Mouse (Mus musculus) limb, embryonic 11.5 days (tissue): ENCODE results near the gene Aprt. TPM values are rescaled to one million over a fixed set of nuclear protein-coding genes. Genes with fewer than 3 reads are reported as not detected.

Experiments
- ATAC-seq: fragments of 200-750 bp; cut with Nextera tagmentation; 2 replicates; pipeline ENCODE4 v1.8.0; 2017; ENCODE audit warnings: low read depth; ENCODE audit not compliant: insufficient number of reproducible peaks, low FRiP score, low TSS enrichment
- DNase-seq: peaks from one replicate; pipeline ENCODE4 v3.0.0-alpha.2; 2015; ENCODE audit warnings: low spot score
- H3K27ac ChIP-seq: fragments of 300-500 bp; sonication (generic); replicated peaks from 2 replicates; pipeline ENCODE4 v1.5.1; 2014; ENCODE audit warnings: low read depth, mild to moderate bottlenecking, low read length
- H3K27me3 ChIP-seq: fragments of 300-500 bp; sonication (generic); 2 replicates; pipeline ENCODE4 v1.6.1; 2014; ENCODE audit warnings: mild to moderate bottlenecking, low read length, mixed read lengths; ENCODE audit not compliant: control insufficient read depth, insufficient read depth
- H3K36me3 ChIP-seq: fragments of 300-500 bp; sonication (generic); 2 replicates; pipeline ENCODE4 v1.6.1; 2014; ENCODE audit warnings: mild to moderate bottlenecking, low read length, moderate library complexity, mixed read lengths; ENCODE audit not compliant: control insufficient read depth, insufficient read depth
- H3K4me1 ChIP-seq: fragments of 300-500 bp; sonication (generic); 2 replicates; pipeline ENCODE4 v1.6.1; 2014; ENCODE audit warnings: low read length, mixed read lengths; ENCODE audit not compliant: control insufficient read depth, insufficient read depth
- H3K4me2 ChIP-seq: fragments of 300-500 bp; sonication (generic); 2 replicates; pipeline ENCODE4 v1.6.1; 2014; ENCODE audit warnings: low read depth, mild to moderate bottlenecking, moderate library complexity; ENCODE audit not compliant: severe bottlenecking
- H3K4me3 ChIP-seq: fragments of 300-500 bp; sonication (generic); 2 replicates; pipeline ENCODE4 v1.5.1; 2014; ENCODE audit warnings: low read depth, low read length
- H3K9ac ChIP-seq: fragments of 300-500 bp; sonication (generic); 2 replicates; pipeline ENCODE4 v1.6.1; 2014; ENCODE audit warnings: mild to moderate bottlenecking, low read length
- H3K9me3 ChIP-seq: fragments of 300-500 bp; sonication (generic); 2 replicates; pipeline ENCODE4 v1.6.1; 2016; ENCODE audit warnings: low read length; ENCODE audit not compliant: control insufficient read depth
- WGBS: fragments of 180-500 bp; shearing (Covaris S2); extraction: QIAGEN DNeasy Blood & Tissue Kit; methylation state at CpG from one replicate; pipeline ENCODE4 v1.1.7; 2014; 5-methylcytosine and 5-hydroxymethylcytosine counted together
- polyA plus RNA-seq: library from polyadenylated mRNA; unstranded; fragments of >200 nt; fragmentation: Nextera tagmentation; extraction: Ambion mirVana; gene quantifications from 2 replicates; pipeline ENCODE4 v1.2.1, GENCODE M21; 2014

Aprt gene
- polyA plus RNA-seq, 1 experiment from 2014 or later: 284 TPM

DNA sequence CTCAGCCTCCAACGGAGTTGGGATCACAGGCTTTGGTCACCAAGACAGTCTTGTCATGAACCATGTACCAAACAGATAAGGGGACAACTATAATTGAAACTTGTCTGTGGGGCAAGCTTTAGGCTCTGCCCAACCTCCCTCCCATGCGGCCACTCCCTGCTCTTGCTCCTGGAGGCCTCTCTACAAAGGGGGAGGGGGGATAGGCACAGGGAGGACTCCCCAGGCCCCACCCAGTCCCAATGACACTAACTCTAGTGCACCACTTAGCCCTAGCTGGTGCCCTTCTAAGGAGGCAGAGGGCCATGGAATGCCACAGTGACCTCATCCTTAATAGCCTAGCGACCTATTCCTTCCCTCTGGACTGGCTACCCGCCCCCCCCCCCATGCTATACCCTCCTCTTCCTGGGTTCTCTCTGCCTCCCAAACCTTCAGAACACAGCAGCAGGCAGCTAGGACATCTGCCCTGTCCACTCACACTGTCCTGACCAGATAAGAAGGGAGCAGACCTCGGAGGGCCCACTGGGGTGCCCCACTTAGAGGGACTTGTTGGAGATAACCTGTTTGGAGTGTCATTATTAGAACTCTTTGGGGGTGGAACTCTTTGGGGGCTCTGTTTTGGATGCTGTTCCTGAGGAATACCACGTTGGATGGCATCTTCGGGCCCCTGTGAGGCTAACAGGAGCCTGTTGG is 30.5 kb downstream of the Aprt start:
- Histone ChIP-seq H3K27ac (no peak overlapping the region), H3K27me3 (no peaks in the 10 kb centered on the region), H3K4me3 (no peak overlapping the region), H3K9me3 (no peaks in the 10 kb centered on the region), H3K36me3 (no peaks in the 10 kb centered on the region), H3K9ac (no peak overlapping the region), H3K4me2 (0 out of 2 replicates have a peak overlapping the region, but pooled peaks have one; percentile 24), H3K4me1 (peaks cover 23% of the 10 kb centered on the region)
- DNase-seq (no peak), ATAC-seq (no peak)
- 81% methylated on average over 7 of the region's 7 CpGs for WGBS

DNA sequence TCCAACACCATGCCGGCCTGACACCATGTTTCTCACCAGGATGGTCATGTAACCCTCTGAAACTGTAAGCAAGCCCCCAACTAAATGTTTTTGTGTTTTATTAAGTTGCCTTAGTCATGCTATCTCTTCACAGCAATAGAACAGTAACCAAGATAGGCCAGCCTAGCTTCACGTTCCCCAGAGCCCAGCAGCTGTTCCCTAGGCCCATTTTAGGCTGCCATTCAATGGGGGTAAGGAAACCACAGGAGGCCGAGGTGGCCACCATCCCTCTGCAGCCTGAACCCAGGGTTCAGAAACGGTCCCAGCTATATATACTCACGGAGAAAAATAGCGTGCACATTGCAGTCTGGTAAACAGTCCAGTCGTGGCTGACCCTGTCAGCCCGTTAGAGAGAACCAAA is 32.6 kb downstream of the Aprt start:
- no peaks in the 10 kb centered on the region for H3K27me3 ChIP-seq
- DNase-seq: no peak
- no peak for ATAC-seq
- WGBS: 92% methylated on average over 8 of the region's 8 CpGs
- no peak overlapping the region for H3K27ac ChIP-seq
- no peaks in the 10 kb centered on the region for H3K36me3 ChIP-seq
- H3K4me3 ChIP-seq: no peak overlapping the region
- peaks cover 18% of the 10 kb centered on the region for H3K4me1 ChIP-seq
- no peak overlapping the region for H3K9ac ChIP-seq
- H3K4me2 ChIP-seq: no peak overlapping the region
- H3K9me3 ChIP-seq: no peaks in the 10 kb centered on the region

DNA sequence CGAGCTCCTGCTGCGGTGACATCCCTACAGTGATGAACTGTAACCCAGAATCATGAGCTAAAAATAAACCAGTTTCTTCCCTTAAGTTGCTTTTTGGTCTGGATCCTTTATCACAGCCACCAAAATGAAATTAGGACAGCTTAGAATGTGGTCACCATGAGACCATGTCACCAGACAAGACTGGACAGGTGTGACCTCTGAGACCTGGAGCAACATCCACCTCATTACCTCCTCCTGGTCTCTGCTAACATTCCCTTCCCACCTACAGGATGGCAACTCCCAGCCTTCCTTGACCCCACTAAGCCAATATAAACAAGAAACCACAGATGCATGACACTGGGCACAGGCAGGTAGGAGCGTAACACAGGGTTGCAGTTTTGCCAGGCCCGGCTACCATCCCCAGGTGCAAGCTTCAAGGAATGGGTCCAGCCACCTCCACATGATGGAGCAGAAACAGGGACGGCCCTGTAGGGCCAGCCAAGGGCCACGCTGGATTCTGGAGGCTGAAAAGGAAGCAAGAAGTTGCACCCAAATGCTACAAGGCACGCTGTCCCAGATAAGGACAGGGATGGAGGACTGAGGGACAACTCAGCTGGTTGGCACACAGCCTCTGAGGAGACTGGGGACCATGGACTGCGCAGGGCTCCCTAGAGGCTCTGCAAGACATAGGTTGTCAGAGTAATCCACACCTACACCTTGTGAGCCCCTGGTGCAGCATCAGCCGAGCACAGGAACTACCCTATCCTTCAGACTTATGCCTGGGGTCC is 38.2 kb downstream of the Aprt start:
- no peak overlapping the region for H3K4me2 ChIP-seq
- no peak for DNase-seq
- 93% methylated on average over 9 of the region's 9 CpGs for WGBS

DNA sequence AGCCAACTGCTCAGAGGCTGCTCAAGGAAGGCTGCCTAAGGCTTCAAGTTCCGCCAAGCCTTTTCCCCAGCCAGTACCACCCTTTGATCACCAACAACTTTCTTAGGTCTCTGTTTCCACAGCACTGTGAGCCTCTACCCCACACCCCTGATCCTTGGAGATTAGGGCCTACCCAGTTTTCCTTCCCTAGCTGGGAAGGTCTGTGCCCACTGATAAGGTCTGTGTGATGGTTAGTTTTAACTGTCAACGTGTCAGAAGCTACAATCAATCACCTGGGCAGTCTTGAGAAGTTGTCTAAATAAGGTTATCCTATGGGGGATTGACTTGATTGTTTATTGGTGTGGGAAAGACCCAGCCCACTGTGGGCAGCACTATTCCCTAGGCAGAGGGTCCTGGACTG is 38.9 kb downstream of the Aprt start:
- no peaks in the 10 kb centered on the region for H3K9me3 ChIP-seq
- WGBS: 83% methylated on average over 2 of the region's 2 CpGs
- no peak overlapping the region for H3K4me2 ChIP-seq
- no peak overlapping the region for H3K9ac ChIP-seq
- H3K27ac ChIP-seq: no peak overlapping the region
- DNase-seq: no peak
- ATAC-seq: no peak
- H3K4me1 ChIP-seq: peaks cover 7% of the 10 kb centered on the region; the same call in 1 of the 2 replicates
- H3K36me3 ChIP-seq: 0 out of 2 replicates have a peak, but pooled peaks cover 3% of the 10 kb centered on the region
- no peaks in the 10 kb centered on the region for H3K27me3 ChIP-seq
- no peak overlapping the region for H3K4me3 ChIP-seq

More for the DNA sequence above, 38.2 kb downstream of the Aprt start:
- Histone ChIP-seq H3K9ac (no peak overlapping the region), H3K4me3 (no peak overlapping the region), H3K36me3 (0 out of 2 replicates have a peak, but pooled peaks cover 3% of the 10 kb centered on the region), H3K9me3 (no peaks in the 10 kb centered on the region), H3K27me3 (no peaks in the 10 kb centered on the region), H3K4me1 (peaks cover 7% of the 10 kb centered on the region; the same call in 1 of the 2 replicates), H3K27ac (no peak overlapping the region)
- no peak for ATAC-seq

DNA sequence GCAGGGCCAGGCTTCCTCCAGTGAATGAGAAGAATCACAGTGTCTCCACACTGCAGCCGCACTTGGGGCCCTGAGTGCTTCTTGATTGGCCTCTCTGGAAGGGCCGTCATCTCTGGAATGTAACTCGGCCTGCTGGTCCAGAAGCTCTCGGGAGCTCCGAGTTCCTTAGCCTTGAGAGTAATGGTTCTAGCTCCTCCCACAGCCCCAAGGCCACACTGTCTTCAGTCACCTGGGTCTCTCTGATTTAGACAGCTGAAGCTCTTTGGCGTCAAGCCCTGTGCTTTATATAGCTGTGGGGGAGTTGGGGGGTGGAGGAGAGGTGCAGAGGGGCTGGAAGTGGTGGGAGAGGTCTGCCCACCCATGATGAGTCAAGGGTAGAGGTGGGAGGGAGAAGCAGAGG is 39.7 kb downstream of the Aprt start:
- 0 out of 2 replicates have a peak, but pooled peaks cover 3% of the 10 kb centered on the region for H3K36me3 ChIP-seq
- H3K27me3 ChIP-seq: no peaks in the 10 kb centered on the region
- DNase-seq (peak; percentile 40), ATAC-seq (no peak)
- peaks cover 7% of the 10 kb centered on the region; the same call in 1 of the 2 replicates for H3K4me1 ChIP-seq
- H3K4me2 ChIP-seq: no peak overlapping the region
- no peak overlapping the region for H3K9ac ChIP-seq
- no peaks in the 10 kb centered on the region for H3K9me3 ChIP-seq
- H3K27ac ChIP-seq: no peak overlapping the region
- no peak overlapping the region for H3K4me3 ChIP-seq
- WGBS: 22% methylated on average over 6 of the region's 6 CpGs

DNA sequence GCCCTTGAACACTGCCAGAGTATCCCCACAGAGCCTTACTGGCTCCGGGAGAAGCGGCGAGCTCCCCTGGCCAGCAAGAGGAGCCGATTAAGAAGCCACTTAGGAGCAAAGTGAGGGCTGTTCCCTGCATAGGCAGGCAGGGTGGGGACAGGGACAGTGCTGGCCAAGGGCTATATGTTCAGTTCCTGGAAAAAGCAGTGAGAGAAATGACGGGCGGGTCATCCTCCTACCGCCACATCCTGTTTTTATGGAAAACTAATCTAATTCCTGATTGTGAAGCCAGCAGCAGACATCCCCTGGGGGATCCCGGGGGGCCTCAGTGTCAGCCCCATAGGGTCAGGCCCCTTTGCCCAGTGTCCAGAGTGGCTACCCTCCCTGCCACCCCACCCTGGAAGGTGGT is 45.4 kb downstream of the Aprt start:
- 91% methylated on average over 8 of the region's 8 CpGs for WGBS
- Histone ChIP-seq H3K9me3 (no peaks in the 10 kb centered on the region), H3K27ac (no peak overlapping the region), H3K36me3 (peaks cover 3% of the 10 kb centered on the region; the same call in 1 of the 2 replicates), H3K4me2 (no peak overlapping the region), H3K9ac (no peak overlapping the region), H3K27me3 (no peaks in the 10 kb centered on the region), H3K4me3 (no peak overlapping the region), H3K4me1 (no peaks in the 10 kb centered on the region)
- DNase-seq (no peak), ATAC-seq (no peak)

DNA sequence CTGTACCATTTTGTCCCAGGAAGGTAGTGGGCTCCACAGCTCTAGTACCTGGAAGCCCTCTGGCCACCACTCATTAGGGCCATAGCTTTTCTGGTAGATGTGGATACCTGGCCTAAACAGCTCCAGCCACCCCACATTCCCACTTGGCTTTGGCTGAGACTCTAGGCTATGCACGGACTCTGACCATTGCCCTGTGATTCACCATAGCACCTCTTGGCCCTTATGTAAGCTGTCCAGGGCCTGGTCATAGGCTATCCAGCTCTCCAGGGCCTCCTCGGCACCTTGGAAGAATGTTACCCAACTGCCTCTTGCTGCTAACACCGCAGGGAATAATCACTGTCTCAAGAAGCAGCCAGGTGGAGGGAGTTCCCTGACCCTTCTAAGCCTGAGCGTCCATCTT is 47.5 kb downstream of the Aprt start:
- H3K4me3 ChIP-seq: no peak overlapping the region
- WGBS: 94% methylated on average over 4 of the region's 4 CpGs
- H3K36me3 ChIP-seq: peaks cover 3% of the 10 kb centered on the region; the same call in 1 of the 2 replicates
- H3K9me3 ChIP-seq: no peaks in the 10 kb centered on the region
- ATAC-seq: no peak
- H3K4me1 ChIP-seq: peaks cover 10% of the 10 kb centered on the region
- H3K27ac ChIP-seq: no peak overlapping the region
- no peaks in the 10 kb centered on the region for H3K27me3 ChIP-seq
- DNase-seq: no peak
- no peak overlapping the region for H3K9ac ChIP-seq
- H3K4me2 ChIP-seq: no peak overlapping the region

DNA sequence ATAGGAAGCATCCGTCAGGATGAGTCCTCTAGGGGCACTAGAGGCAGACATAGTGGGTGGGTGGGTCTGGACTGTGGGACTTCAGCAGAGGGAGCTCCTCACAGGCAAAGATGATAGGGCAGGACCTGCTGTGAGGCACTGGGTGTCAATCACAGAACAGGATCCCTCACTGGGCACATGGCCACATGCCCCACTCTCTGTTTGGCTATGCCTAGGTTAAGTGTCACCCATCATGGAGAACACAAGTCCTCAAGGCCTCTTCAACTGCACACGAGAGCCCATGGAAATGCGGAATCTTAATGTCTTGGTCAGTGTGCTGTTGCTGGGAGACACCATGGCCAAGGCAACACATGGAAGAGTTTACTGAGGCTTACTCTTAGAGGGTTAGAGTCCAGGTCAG is 48.8 kb downstream of the Aprt start:
- H3K27me3 ChIP-seq: no peaks in the 10 kb centered on the region
- DNase-seq: no peak
- H3K9me3 ChIP-seq: no peaks in the 10 kb centered on the region
- H3K4me2 ChIP-seq: no peak overlapping the region
- 96% methylated on average over 3 of the region's 3 CpGs for WGBS
- no peak for ATAC-seq
- no peak overlapping the region for H3K4me3 ChIP-seq
- no peak overlapping the region for H3K27ac ChIP-seq
- H3K4me1 ChIP-seq: peaks cover 22% of the 10 kb centered on the region
- no peak overlapping the region for H3K9ac ChIP-seq
- peaks cover 3% of the 10 kb centered on the region; the same call in 1 of the 2 replicates for H3K36me3 ChIP-seq
